Mouse (Mus musculus): ENCODE measurements at regions not wholly inside any gene's neighbourhood (a gene's known extent, or its start where the extent isn't known, plus 50 kb on each side); places are given as distances from the start of the nearest gene placed in this dataset.

- no peak for DNase-seq (ENCODE audit: low spot score)
Observed at GRCm38 (mm10) chr12:52622398-52622797, 76.8 kb upstream of the Akap6 start.

DNA sequence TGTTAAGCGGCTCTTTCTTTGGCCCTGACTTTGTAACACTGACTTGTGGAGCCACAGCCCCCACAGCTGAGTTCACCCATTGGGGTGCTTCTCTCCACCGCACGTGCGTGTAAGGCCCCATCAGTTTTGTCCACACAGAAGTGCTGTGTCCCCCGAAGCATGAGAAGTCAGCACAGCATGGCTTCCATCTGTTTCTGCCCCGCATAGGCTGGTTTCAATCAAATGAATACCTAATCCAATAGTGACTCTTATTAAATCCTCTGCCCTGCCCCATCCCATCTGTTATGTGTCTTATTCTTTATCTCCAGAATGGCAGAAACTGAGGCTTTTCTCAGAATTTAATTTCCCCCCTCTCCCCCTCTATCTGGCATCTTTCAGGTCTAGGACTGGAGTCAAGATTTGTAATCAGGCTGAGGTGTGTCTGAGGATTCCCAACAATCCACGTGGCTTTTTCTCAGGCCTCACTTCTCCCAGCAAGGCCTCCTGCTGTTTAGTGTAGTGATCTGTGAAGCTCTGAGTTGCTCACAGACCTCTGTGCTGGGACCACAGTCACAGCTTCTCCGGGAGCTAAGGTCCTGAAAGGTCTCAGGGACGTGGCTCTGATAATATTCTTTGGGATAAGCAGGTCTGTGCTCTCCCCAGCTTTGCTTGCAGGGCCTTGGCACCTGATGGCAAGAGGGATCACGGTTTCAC, 75.6 kb upstream of the Akap6 start:
- no peak for DNase-seq (ENCODE audit: low spot score)

DNA sequence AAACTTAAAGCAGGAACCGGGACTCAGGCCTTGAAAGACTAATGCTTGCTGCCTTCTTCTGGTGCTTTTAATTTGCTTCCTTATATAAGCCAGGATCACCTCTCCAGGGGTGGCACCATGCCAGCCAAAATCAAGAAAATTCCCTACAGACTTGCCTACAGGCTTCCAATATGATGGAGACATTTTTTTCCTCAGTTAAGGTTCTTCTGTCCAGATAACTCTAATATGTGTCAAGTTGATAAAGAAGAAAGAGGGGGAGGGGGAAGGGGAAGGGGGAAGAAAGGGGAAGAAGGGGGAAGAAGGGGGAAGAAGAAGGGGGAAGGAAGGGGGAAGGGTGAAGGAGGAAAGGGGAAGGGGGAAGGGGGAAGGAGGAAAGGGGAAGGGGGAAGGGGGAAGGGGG, 74.3 kb upstream of the Akap6 start:
- DNase-seq (ENCODE audit: low spot score), result no peak

DNA sequence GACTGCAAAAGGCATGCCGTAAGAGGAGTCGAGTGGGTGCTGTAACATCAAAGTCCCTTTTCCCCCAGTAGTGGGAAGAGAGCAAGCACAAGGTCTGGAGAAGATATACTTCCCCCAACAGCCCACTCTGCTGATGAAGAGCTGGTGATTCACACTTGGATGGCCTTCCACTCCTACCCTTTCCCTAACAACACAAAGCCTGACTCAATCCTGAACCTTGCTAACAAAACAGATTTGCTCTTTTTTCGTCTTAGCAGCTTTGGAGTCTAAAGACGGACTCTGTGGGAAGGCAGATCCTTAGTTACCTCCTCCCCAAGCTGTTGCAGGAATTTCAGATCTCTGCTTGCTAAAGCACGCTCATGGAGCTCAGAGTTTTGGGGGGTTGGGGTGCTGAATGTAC, 70.4 kb upstream of the Akap6 start:
- DNase-seq (ENCODE audit: low spot score), result no peak

GRCm38 (mm10) chr12:52635121-52635878, 63.9 kb upstream of the Akap6 start:
- no peak for DNase-seq (ENCODE audit: low spot score)

- DNase-seq (ENCODE audit: low spot score), result no peak
Observed at GRCm38 (mm10) chr12:52636186-52636881, 62.8 kb upstream of the Akap6 start.

DNA sequence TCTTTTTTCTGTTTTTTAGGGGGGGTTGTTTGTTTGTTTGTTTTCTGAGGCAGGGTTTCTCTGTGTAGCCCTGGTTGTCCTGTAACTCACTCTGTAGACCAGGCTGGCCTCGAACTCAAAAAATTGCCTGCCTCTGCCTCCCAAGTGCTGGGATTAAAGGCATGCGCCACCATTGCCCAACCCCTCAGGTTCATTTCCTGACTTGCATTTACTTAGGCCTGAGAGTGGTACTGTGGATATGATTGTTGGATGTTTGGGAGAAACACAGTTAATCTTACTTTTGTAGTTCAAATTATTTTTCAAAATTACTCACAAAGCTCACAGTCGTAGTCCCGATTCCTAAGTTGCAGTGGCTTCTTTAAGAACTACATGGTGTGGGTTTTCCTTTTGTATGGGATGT, 62.3 kb upstream of the Akap6 start:
- DNase-seq (ENCODE audit: low spot score), result no peak

DNA sequence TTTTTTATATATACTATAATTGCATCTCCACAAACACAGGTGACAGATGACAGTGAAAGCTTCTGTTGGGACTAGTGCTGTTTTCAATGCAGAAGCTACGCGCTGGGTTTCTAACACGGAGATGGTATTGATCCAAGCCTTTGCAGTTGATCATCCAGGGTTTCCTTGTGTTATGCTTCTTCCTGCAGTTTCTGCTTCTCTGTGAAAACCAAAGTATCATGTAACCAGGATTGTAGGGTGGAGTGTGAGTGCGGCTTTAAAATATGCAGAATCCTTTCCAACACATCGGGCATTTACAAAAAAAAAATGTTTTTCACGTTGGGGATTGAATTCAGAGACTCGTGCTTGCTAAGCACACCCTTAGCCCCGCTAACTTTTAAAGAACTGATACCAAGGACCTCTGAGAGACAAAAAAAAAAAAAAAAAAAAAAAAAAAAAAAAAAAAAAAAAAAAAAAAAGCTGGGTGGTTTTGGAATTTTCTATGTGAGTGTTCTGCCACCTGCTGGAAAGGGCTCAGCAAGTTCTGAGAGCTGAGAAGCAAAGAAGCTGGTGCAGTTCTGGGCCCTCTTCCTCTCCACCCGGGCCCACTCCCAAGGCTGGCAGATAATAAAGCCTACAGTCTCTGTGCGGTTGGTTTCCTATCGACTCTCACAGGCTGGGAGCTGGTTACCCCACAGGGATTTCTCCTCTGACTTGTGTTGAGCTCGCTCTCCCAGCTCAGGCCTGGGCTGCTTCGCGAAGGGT, 61.5 kb upstream of the Akap6 start:
- peak; percentile 57 for DNase-seq (ENCODE audit: low spot score)

DNA sequence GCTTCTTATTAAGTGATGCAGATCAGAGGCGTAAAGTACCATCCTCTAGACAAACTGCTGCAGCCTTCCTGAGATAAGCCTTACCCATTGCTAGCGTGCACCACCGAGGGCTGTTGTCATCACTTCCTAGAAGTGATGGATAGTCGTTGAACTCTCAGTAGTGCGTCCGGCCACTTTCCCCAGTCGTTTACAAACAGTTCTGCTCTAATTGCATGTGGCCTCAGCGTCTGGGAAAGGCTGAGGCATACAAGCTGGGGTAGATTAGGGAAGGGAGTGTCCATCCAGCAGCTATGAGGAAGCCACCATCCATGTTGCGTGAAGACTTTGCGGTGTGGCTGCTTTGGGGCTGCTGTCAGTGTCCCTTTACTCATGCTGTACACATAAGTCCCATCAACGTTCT, 60.7 kb upstream of the Akap6 start:
- peak; percentile 60 for DNase-seq (ENCODE audit: low spot score)

GRCm38 (mm10) chr12:52644059-52644458, 55.1 kb upstream of the Akap6 start:
- no peak for DNase-seq (ENCODE audit: low spot score)

Measured in embryo, embryonic 10 days (tissue).